Mouse (Mus musculus): Measurements from ENCODE around the gene Hsp90aa1. TPM values are rescaled to one million over a fixed set of nuclear protein-coding genes. Genes with fewer than 3 reads are reported as not detected.
A peak's percentile ranks its signal among the peaks of the same experiment; 100 is the strongest.
"Not testable (repeated sequence)": the region's sequence is repeated elsewhere in the genome, so short reads cannot be mapped to it uniquely, and the experiment has no call there.

The Hsp90aa1 gene
- polyA plus RNA-seq, 1 experiment from 2014 or later: 1,345 TPM

DNA sequence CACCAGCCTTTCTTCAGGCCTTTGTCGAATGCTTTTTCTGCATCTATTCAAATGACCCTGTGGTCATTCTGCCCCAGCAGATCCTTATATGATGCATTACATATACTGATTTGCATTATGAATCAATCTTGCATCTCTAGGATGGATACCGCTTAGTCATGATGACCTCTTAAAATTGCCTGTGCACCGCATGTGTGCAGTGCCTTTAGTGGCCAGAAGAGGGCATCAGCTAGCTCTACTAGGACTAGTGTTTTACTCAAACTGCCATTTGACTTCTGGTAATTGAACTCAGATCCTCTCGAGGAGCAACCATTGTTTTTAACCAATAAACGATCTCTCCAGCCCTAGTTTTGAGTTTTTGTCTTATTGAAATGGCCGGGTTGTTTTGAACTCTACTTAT lies 11.3 kb upstream of the Hsp90aa1 start:
- no peak overlapping the region for H3K4me2 ChIP-seq (replicated peaks)
- no peak overlapping the region for H3K4me3 ChIP-seq
- no peaks in the 10 kb centered on the region for H3K4me1 ChIP-seq
- H3K36me3 ChIP-seq: no peaks in the 10 kb centered on the region
- 92% methylated on average over 6 of the region's 6 CpGs for WGBS
- H3K27ac ChIP-seq (replicated peaks): no peak overlapping the region
- no peak overlapping the region for H3K9ac ChIP-seq (replicated peaks)
- ATAC-seq (replicated peaks): no peak
- no peaks in the 10 kb centered on the region for H3K27me3 ChIP-seq
- H3K9me3 ChIP-seq: 0 out of 2 replicates have a peak, but pooled peaks cover 3% of the 10 kb centered on the region

- H3K36me3 ChIP-seq: no peaks in the 10 kb centered on the region
- H3K4me2 ChIP-seq (replicated peaks): no peak overlapping the region
- no peak overlapping the region for H3K27ac ChIP-seq (replicated peaks)
- peaks cover 8% of the 10 kb centered on the region for H3K4me1 ChIP-seq
- H3K9me3 ChIP-seq: 0 out of 2 replicates have a peak, but pooled peaks cover 3% of the 10 kb centered on the region
- no peak overlapping the region for H3K9ac ChIP-seq (replicated peaks)
- WGBS: 69% methylated on average over 5 of the region's 5 CpGs
- H3K4me3 ChIP-seq: no peak overlapping the region
- no peaks in the 10 kb centered on the region for H3K27me3 ChIP-seq
- ATAC-seq (replicated peaks): no peak
Measured at GRCm38 (mm10) chr12:110711270-110711669, 8.7 kb upstream of the Hsp90aa1 start.

DNA sequence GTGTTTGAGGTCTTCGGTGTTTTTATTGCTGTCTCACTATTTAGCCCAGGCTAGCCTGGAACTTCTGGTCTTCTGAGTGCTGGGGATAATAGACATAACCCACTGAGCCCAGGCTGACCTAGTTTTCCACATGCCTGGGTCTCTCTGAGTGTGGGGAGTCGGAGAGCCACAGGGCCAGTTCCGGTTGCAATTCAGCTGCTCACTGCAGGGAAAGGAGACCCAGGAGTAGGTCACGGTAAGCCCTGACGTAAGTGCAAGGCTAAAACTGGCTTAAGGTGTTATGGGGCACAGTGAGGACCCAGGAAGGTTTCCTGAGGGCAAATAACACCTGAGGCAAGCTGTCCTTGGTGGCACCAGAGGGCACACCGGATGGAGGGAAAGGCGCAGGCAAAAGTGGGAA lies 4.9 kb upstream of the Hsp90aa1 start:
- Histone ChIP-seq H3K9me3 (no peaks in the 10 kb centered on the region), H3K4me1 (peaks cover 14% of the 10 kb centered on the region), H3K4me3 (no peak overlapping the region), H3K4me2 (replicated peaks) (no peak overlapping the region), H3K27ac (replicated peaks) (no peak overlapping the region), H3K9ac (replicated peaks) (no peak overlapping the region), H3K27me3 (no peaks in the 10 kb centered on the region), H3K36me3 (no peaks in the 10 kb centered on the region)
- ATAC-seq (replicated peaks): no peak
- 89% methylated on average over 7 of the region's 7 CpGs for WGBS

- peak; percentile 65 for ATAC-seq (replicated peaks)
- 1% methylated on average over 27 of the region's 27 CpGs for WGBS
- Histone ChIP-seq H3K4me2 (replicated peaks) (peak overlapping the region; percentile 49), H3K9ac (replicated peaks) (0 out of 2 replicates have a peak overlapping the region, but pooled peaks have one; percentile 25), H3K4me1 (peaks cover 14% of the 10 kb centered on the region), H3K9me3 (no peaks in the 10 kb centered on the region), H3K27ac (replicated peaks) (peak overlapping the region; percentile 27; the same call in 1 of the 2 replicates), H3K4me3 (peak overlapping the region; percentile 36), H3K36me3 (no peaks in the 10 kb centered on the region), H3K27me3 (no peaks in the 10 kb centered on the region)
Measured at GRCm38 (mm10) chr12:110706337-110707231, 4.1 kb upstream of the Hsp90aa1 start.

DNA sequence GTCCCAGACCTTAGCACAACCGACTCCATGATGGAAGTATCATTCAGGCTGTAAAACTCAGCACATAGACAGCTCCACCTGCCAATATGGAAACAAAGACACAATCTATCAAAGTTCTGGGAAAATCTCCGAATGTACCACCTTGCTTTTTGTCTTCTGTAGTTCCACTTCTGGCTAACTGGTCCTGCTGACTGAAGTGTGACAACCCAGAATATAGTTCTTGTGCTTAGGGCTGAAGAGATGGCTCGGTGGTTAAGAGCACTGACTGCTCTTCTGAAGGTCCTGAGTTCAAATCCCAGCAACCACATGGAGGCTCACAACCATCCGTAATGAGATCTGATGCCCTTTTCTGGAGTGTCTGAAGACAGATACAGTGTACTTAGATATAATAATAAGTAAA lies 2.9 kb upstream of the Hsp90aa1 start:
- H3K27ac ChIP-seq (replicated peaks); ATAC-seq (replicated peaks); H3K9me3 ChIP-seq; H3K9ac ChIP-seq (replicated peaks); H3K4me2 ChIP-seq (replicated peaks); H3K36me3 ChIP-seq; H3K27me3 ChIP-seq; H3K4me3 ChIP-seq: not testable (repeated sequence)
- peaks cover 14% of the 10 kb centered on the region for H3K4me1 ChIP-seq
- 91% methylated on average over 4 of the region's 4 CpGs for WGBS

DNA sequence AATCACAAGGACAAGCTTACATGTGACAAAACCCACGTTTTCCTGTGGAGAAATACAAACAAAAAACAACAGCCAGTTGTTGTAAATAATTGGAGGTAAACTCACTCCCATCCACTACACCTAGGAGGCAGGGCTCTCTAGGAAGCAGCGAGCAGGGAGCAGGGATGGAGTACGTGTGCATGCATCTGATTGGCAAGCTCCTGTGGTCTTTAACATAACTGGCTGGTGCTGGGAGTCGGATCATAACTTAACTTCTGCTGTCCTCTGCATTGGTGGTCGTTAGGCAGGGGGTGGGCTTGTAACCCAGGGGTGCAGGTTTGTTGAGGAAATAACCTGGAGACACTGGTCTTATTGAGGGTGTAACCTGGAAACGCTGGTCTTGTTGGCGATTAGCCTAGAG lies 1.2 kb upstream of the Hsp90aa1 start:
- Histone ChIP-seq H3K9ac (replicated peaks) (no peak overlapping the region), H3K4me1 (peaks cover 14% of the 10 kb centered on the region), H3K27me3 (no peaks in the 10 kb centered on the region), H3K36me3 (no peaks in the 10 kb centered on the region), H3K4me2 (replicated peaks) (no peak overlapping the region), H3K9me3 (no peaks in the 10 kb centered on the region), H3K4me3 (no peak overlapping the region), H3K27ac (replicated peaks) (no peak overlapping the region)
- WGBS: 75% methylated on average over 7 of the region's 7 CpGs
- ATAC-seq (replicated peaks): no peak

DNA sequence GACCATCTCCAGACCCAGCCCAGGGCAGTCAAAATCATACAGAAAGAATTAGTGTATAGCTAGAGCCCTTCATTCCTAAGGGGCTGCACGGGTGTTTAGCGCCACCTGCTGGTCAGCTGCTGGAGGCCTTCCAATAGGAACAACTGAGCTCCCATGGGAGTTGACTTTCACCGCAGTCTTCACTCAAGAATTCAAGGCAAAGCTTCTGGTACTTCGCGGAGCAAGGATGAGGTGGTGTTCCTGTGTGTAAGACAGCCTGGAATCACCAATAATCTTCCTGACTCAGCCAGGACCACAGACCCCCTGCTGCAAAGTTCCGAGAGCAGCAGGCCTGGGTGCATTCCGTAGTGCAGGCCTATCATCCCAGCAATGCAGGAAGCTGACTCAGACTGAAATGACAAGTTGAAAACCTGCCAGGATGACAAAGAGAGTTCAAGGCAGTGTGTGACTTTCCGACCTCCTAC lies 512 bp upstream of the Hsp90aa1 start:
- H3K36me3 ChIP-seq: no peaks in the 10 kb centered on the region
- WGBS: 34% methylated on average over 8 of the region's 8 CpGs
- H3K4me3 ChIP-seq: no peak overlapping the region
- peaks cover 14% of the 10 kb centered on the region for H3K4me1 ChIP-seq
- no peaks in the 10 kb centered on the region for H3K27me3 ChIP-seq
- H3K4me2 ChIP-seq (replicated peaks): no peak overlapping the region
- H3K9ac ChIP-seq (replicated peaks): no peak overlapping the region
- ATAC-seq (replicated peaks): peak; percentile 74
- H3K27ac ChIP-seq (replicated peaks): no peak overlapping the region
- no peaks in the 10 kb centered on the region for H3K9me3 ChIP-seq

DNA sequence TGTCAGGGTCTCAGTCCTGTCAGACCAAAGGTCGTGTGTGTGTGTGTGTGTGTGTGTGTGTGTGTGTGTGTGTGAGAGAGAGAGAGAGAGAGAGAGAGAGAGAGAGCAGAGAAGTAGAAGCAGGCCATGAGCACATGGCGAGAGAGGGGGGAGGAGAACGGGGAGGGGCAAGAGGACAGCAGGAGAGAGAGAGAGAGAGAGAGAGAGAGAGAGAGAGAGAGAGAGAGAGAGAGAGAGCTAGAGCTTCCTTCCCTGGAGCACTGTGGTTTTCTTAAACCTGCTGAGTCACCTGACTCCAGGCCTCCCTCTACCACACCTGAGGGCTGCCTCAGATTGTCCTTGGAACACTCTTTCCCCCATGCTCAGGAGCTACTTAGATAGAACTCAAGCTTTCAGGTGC lies 1.2 kb downstream of the Hsp90aa1 start:
- H3K4me1 ChIP-seq: peaks cover 12% of the 10 kb centered on the region
- ATAC-seq (replicated peaks); H3K9me3 ChIP-seq; H3K4me2 ChIP-seq (replicated peaks); H3K4me3 ChIP-seq; H3K9ac ChIP-seq (replicated peaks); H3K27ac ChIP-seq (replicated peaks); H3K36me3 ChIP-seq; H3K27me3 ChIP-seq: not testable (repeated sequence)
- 0% methylated on average over 1 of the region's 3 CpGs for WGBS

GRCm38 (mm10) chr12:110700730-110701129 lies 1.8 kb downstream of the Hsp90aa1 start:
- no peaks in the 10 kb centered on the region for H3K9me3 ChIP-seq
- WGBS: 54% methylated on average over 2 of the region's 2 CpGs
- no peaks in the 10 kb centered on the region for H3K27me3 ChIP-seq
- H3K4me3 ChIP-seq: no peak overlapping the region
- no peak overlapping the region for H3K4me2 ChIP-seq (replicated peaks)
- no peak for ATAC-seq (replicated peaks)
- no peak overlapping the region for H3K9ac ChIP-seq (replicated peaks)
- no peaks in the 10 kb centered on the region for H3K36me3 ChIP-seq
- H3K27ac ChIP-seq (replicated peaks): no peak overlapping the region
- peaks cover 5% of the 10 kb centered on the region for H3K4me1 ChIP-seq

DNA sequence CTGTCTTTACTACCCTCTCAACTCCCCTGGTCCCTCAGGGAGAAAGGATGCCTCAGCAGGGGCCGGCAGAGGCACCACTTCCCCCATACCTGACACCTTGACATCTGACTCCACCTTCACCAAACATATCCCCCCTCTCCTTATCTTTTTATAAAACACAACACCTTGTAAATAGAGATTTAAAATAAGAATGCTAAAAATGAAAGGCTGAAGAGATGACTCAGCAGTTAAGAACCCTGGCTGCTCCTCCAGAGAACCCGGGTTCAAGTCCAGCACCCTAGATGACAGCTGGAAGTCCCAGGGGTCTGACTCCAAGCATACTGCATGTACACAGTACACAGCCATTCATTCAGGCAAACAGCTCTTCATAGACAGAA lies 3.4 kb downstream of the Hsp90aa1 start:
- WGBS: 53% methylated on average over 2 of the region's 2 CpGs
- no peak for ATAC-seq (replicated peaks)
- Histone ChIP-seq H3K9me3 (no peaks in the 10 kb centered on the region), H3K27ac (replicated peaks) (no peak overlapping the region), H3K9ac (replicated peaks) (no peak overlapping the region), H3K36me3 (peaks cover 7% of the 10 kb centered on the region), H3K27me3 (no peaks in the 10 kb centered on the region), H3K4me3 (no peak overlapping the region), H3K4me1 (peaks cover 13% of the 10 kb centered on the region), H3K4me2 (replicated peaks) (no peak overlapping the region)

GRCm38 (mm10) chr12:110698523-110699170 lies 3.9 kb downstream of the Hsp90aa1 start:
- Histone ChIP-seq H3K4me2 (replicated peaks) (no peak overlapping the region), H3K4me1 (peaks cover 16% of the 10 kb centered on the region), H3K4me3 (no peak overlapping the region), H3K27ac (replicated peaks) (no peak overlapping the region), H3K27me3 (no peaks in the 10 kb centered on the region), H3K9me3 (no peaks in the 10 kb centered on the region), H3K36me3 (peaks cover 9% of the 10 kb centered on the region), H3K9ac (replicated peaks) (no peak overlapping the region)
- WGBS: 56% methylated on average over 15 of the region's 15 CpGs
- ATAC-seq (replicated peaks): no peak

DNA sequence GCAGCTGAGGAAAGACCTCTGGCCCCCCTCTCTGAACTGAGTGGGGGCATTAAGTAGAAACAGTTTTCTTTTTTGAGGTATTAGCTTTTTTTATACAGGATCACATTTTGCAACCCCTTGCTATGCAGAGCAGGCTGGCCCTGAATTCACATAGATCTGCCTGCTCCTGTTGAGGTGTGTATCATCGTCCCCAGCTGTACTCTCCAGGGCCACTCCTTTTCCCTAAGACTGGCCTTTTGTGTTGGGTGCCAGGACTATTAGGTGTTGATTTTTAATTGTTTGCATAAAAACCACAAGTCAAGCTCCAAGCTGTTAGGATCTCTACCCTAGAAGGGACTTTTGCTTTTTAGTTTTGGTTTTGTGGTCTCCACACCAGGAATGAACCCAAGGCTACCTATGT lies 4.4 kb downstream of the Hsp90aa1 start:
- Histone ChIP-seq H3K36me3 (peaks cover 10% of the 10 kb centered on the region), H3K9me3 (no peaks in the 10 kb centered on the region), H3K27me3 (no peaks in the 10 kb centered on the region), H3K4me3 (no peak overlapping the region), H3K4me2 (replicated peaks) (no peak overlapping the region), H3K9ac (replicated peaks) (no peak overlapping the region), H3K4me1 (peaks cover 19% of the 10 kb centered on the region), H3K27ac (replicated peaks) (no peak overlapping the region)
- WGBS: 87% methylated on average over 1 of the region's 1 CpGs
- ATAC-seq (replicated peaks): no peak
